Mouse (Mus musculus): ENCODE measurements around the gene Shisa2.

DNA sequence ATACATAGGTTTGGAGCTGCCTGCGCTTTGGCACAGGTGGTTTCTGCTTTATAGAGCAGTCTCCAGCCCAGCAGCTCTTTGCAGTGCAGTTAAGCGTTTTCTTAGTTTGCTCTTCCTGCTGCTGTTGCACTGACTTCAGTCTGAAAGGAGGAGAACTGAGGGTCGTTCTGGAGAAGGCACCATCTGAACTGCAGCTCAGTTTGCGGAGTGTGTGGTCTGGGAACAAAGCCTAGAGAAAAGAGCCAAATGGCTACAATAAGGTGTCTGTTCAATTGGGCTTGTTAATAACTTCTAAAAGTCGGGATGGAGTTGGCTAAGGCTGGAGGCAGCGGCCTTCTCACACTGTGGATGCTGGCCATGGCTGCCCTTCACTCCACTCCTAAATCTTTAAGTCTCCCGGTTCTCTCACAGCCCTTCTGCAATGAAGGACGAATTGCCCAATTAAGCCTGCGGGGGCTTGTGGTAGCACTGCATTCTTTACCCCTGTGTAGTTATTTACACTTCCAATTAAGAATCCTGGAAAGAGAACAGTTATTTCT, 2.1 kb downstream of the Shisa2 start:
- TF ChIP-seq POLR2A (IDR thresholded peaks at IDR 0.05; ENCODE audit: borderline replicate concordance, insufficient read depth, low read length): no peak
- TF ChIP-seq CTCF (IDR thresholded peaks at IDR 0.05; ENCODE audit: borderline replicate concordance, insufficient read depth, low read depth, low read length): no peak

Data from cerebellum, adult 2 months (tissue).